Mouse (Mus musculus) forebrain, embryonic 12.5 days (tissue): ENCODE measurements around the gene Med13l. TPM values are rescaled to one million over a fixed set of nuclear protein-coding genes. Genes with fewer than 3 reads are reported as not detected.
A peak's percentile ranks its signal among the peaks of the same experiment; 100 is the strongest.

Source experiments
- ATAC-seq: fragments of 200-750 bp; cut with Nextera tagmentation; 2 replicates; pipeline ENCODE4 v1.8.0; 2017; ENCODE audit warnings: moderate TSS enrichment; ENCODE audit not compliant: low FRiP score
- H3K27ac ChIP-seq: fragments of 300-500 bp; sonication (generic); 2 replicates; pipeline ENCODE4 v1.5.1; 2016; ENCODE audit warnings: mild to moderate bottlenecking
- H3K27me3 ChIP-seq: fragments of 300-500 bp; sonication (generic); 2 replicates; pipeline ENCODE4 v1.6.1; 2016; ENCODE audit warnings: mild to moderate bottlenecking
- H3K36me3 ChIP-seq: fragments of 300-500 bp; sonication (generic); replicated peaks from 2 replicates; pipeline ENCODE4 v1.6.1; 2016; ENCODE audit warnings: mild to moderate bottlenecking
- H3K4me1 ChIP-seq: fragments of 300-500 bp; sonication (generic); 2 replicates; pipeline ENCODE4 v1.6.1; 2016
- H3K4me2 ChIP-seq: fragments of 300-500 bp; sonication (generic); 2 replicates; pipeline ENCODE4 v1.6.1; 2016; ENCODE audit warnings: mild to moderate bottlenecking, moderate library complexity
- H3K4me3 ChIP-seq: fragments of 300-500 bp; sonication (generic); replicated peaks from 2 replicates; pipeline ENCODE4 v1.5.1; 2016; ENCODE audit warnings: mild to moderate bottlenecking
- H3K9ac ChIP-seq: fragments of 300-500 bp; sonication (generic); 2 replicates; pipeline ENCODE4 v1.6.1; 2016; ENCODE audit warnings: mild to moderate bottlenecking
- H3K9me3 ChIP-seq: fragments of 300-500 bp; sonication (generic); 2 replicates; pipeline ENCODE4 v1.6.1; 2016
- WGBS: fragments of 180-500 bp; shearing (Covaris S2); methylation state at CpG from one replicate; pipeline ENCODE4 v1.1.7; 2016; 5-methylcytosine and 5-hydroxymethylcytosine counted together
- polyA plus RNA-seq: library from polyadenylated mRNA; unstranded; fragments of >200 nt; fragmentation: Nextera tagmentation; extraction: Ambion mirVana; gene quantifications from 2 replicates; pipeline ENCODE4 v1.2.1, GENCODE M21; 2016

The Med13l gene
- polyA plus RNA-seq, 1 experiment from 2014 or later, result 17.7 TPM

DNA sequence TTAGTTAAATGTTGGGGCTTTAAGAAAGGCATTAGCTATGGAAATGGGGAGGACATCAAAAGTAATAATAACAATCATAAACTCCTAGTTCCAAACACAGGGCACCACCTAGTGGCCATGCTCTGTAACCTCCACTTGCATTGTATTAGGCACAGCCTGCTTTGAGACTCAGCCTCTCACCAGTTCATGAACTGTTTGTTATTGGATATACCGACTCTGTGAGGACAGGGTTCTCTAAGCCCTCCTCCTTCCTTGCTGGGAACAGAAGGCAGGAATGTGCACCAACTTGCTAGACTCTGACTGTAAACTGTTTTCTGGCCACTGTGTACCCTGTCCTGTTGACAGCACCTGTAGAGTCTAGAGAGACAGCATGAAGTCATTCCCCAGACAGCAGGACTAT is 177.1 kb downstream of the Med13l start:
- no peaks in the 10 kb centered on the region for H3K4me1 ChIP-seq
- H3K9ac ChIP-seq, result no peak overlapping the region
- ATAC-seq, result no peak
- H3K9me3 ChIP-seq, result peaks cover 8% of the 10 kb centered on the region
- H3K4me3 ChIP-seq, result no peak overlapping the region
- H3K36me3 ChIP-seq, result peaks cover 78% of the 10 kb centered on the region
- WGBS, result 52% methylated on average over 1 of the region's 1 CpGs
- no peak overlapping the region for H3K4me2 ChIP-seq
- no peak overlapping the region for H3K27ac ChIP-seq
- no peaks in the 10 kb centered on the region for H3K27me3 ChIP-seq

DNA sequence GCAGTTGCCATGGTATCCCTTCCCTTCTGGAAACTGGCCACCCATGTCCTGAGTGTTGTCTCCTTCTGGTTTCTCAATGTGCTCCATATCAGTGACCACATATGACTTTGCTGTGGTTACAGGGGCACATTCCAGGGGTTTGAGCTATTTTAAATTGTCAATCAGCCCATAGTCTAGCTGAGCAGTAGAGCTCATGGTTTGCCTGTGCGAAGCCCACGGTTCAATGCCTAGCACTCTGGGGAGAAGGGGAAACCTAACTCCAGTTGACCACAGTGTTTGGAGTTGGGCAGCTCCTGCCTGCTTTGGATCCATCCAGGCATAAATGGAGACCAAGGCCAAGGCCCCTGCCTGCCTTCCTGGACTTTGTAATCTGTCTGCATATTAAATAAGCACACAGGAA is 182.6 kb downstream of the Med13l start:
- ATAC-seq, result no peak
- peaks cover 92% of the 10 kb centered on the region for H3K36me3 ChIP-seq
- H3K4me2 ChIP-seq, result no peak overlapping the region
- no peaks in the 10 kb centered on the region for H3K4me1 ChIP-seq
- H3K27me3 ChIP-seq, result no peaks in the 10 kb centered on the region
- H3K9ac ChIP-seq, result no peak overlapping the region
- no peak overlapping the region for H3K4me3 ChIP-seq
- peaks cover 8% of the 10 kb centered on the region for H3K9me3 ChIP-seq
- no peak overlapping the region for H3K27ac ChIP-seq
- 92% methylated on average over 2 of the region's 2 CpGs for WGBS

DNA sequence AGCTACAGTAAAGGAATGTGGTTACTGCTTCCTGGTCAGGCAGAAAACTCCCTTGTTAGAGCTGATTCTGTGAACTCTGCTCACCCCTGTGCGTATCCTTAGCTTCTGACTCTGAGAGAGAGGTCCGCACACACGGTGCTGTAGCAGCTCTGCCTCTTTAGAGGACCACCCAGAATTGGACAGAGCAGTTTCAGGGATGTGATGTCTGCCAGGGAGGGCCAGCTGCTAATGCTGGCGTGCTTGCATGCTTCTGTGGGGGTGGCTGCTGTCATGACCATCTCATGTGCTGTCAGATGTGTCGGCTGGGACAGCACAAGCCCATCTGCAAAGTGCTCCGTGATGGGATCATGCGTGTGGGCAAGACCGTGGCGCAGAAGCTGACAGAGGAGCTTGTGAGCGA is 186.5 kb downstream of the Med13l start:
- Histone ChIP-seq H3K9ac (no peak overlapping the region), H3K4me2 (no peak overlapping the region), H3K36me3 (peaks cover 90% of the 10 kb centered on the region), H3K4me1 (no peaks in the 10 kb centered on the region), H3K27me3 (no peaks in the 10 kb centered on the region), H3K27ac (no peak overlapping the region), H3K4me3 (no peak overlapping the region), H3K9me3 (no peaks in the 10 kb centered on the region)
- no peak for ATAC-seq
- WGBS, result 94% methylated on average over 10 of the region's 10 CpGs

DNA sequence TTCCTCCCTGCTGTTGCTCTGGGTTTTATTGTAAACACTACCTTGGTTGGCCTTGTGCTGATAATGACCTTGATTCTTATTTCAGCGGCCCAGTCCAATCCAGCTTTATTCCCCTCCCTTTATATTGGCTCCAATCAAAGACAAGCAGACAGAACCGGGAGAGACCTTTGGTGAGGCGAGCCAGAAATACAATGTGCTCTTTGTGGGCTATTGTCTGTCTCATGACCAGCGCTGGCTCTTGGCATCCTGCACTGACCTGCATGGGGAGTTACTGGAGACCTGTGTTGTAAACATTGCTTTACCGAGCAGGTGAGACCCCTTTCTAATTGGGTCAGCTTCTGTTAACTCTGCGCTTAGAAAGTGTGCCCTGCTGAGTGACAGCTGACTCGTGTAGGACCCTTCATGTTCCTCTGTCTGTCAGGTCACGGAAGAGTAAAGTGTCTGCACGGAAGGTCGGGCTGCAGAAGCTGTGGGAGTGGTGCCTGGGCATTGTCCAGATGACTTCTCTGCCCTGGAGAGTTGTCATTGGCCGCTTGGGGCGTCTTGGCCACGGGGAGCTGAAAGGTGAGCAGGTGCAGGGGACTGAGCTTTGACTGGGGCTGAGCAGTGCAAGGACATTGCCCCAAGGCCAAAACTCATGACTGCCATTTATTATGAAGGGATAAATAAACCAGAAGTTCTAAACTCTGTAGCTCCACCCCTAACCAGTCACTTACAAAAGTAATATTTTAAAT is 191.1 kb downstream of the Med13l start:
- peaks cover 95% of the 10 kb centered on the region for H3K36me3 ChIP-seq
- no peak overlapping the region for H3K4me3 ChIP-seq
- 61% methylated on average over 13 of the region's 13 CpGs for WGBS
- H3K4me1 ChIP-seq, result peaks cover 9% of the 10 kb centered on the region; the same call in 1 of the 2 replicates
- H3K9ac ChIP-seq, result no peak overlapping the region
- no peaks in the 10 kb centered on the region for H3K9me3 ChIP-seq
- ATAC-seq, result no peak
- no peaks in the 10 kb centered on the region for H3K27me3 ChIP-seq
- H3K27ac ChIP-seq, result no peak overlapping the region
- H3K4me2 ChIP-seq, result no peak overlapping the region

DNA sequence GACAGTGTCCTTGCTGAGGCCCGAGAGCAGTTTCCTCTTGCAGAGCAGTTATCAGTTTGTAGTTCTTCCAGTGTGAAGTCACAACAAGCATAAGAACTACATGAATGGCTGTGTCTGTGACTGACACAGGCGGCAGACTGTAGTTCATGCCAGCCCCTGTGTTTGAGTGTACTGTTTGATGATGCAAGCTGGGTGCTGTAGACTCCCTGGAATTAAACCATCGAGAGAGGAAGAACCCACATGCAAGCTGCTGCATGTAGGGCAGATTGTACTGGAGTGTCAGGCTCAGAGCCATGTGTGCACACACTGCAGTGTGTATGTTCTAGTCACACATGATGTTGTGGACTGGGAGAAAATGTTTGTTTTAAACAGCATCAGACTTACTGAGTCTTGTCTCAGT is 192.4 kb downstream of the Med13l start:
- Histone ChIP-seq H3K4me2 (no peak overlapping the region), H3K9ac (no peak overlapping the region), H3K9me3 (no peaks in the 10 kb centered on the region), H3K4me1 (peaks cover 9% of the 10 kb centered on the region; the same call in 1 of the 2 replicates), H3K27ac (peak overlapping the region; percentile 20; the same call in 1 of the 2 replicates), H3K4me3 (no peak overlapping the region), H3K36me3 (peaks cover 97% of the 10 kb centered on the region), H3K27me3 (no peaks in the 10 kb centered on the region)
- WGBS, result 91% methylated on average over 3 of the region's 3 CpGs
- ATAC-seq, result no peak

DNA sequence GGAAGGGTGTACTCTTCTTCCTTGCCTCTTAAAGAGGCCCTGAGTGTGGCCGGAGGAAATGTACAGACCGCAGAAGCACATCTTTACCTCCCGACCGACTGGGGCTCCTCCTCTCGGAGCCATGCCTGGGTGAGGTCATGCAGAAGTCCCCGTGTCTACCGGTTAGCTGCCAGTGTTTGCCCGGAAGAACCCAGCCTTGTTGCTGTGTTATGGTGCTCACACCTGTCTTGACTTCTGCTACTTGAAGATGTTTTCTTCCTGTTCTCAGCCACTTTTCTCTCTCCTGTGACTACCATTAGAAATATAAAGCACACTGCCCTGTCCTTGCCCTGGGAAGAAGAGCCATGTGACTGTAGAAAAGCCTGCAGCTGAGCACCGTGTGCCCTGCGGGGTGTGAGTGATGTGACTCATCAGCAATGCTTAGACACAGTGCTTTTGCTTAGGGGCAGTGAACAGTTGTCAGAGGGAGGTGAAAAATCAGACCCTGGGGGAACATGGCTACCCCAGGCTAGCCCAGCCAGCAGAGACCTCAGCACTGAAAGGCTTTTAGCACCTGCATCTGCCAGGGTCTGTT is 193.1 kb downstream of the Med13l start:
- Histone ChIP-seq H3K4me3 (no peak overlapping the region), H3K4me2 (no peak overlapping the region), H3K27ac (peak overlapping the region; percentile 20; the same call in 1 of the 2 replicates), H3K4me1 (peaks cover 9% of the 10 kb centered on the region; the same call in 1 of the 2 replicates), H3K27me3 (no peaks in the 10 kb centered on the region), H3K9ac (no peak overlapping the region; the same call in 1 of the 2 replicates), H3K9me3 (no peaks in the 10 kb centered on the region), H3K36me3 (peaks cover 95% of the 10 kb centered on the region)
- 0 out of 2 replicates have a peak, but pooled peaks have one; percentile 55 for ATAC-seq
- 86% methylated on average over 10 of the region's 10 CpGs for WGBS

DNA sequence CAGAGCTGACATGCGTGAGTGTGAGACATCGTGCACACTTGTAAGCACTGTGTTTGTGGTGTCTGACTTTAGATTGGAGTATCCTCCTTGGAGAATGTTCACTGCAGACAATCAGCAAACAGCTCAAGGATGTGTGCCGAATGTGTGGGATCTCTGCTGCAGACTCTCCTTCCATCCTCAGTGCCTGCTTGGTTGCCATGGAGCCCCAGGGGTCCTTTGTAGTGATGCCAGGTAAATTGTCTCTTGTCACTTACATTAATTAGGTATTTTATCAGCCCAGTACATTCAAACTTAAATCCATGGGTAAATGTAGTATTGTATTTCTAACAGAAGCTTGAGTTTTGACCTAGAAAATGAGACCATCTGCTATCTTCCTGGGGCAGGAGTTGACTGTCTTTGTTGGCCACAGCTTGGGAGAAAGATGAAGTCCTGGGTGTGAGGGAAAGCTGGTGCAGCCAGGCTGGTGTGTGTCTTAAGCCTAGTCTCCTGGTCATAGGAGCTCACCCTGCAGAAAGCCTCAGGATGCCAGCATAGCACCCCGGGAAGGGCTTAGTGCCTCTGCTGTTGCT is 193.8 kb downstream of the Med13l start:
- Histone ChIP-seq H3K27ac (peak overlapping the region; percentile 65), H3K9ac (no peak overlapping the region), H3K36me3 (peaks cover 95% of the 10 kb centered on the region), H3K9me3 (no peaks in the 10 kb centered on the region), H3K4me1 (peaks cover 9% of the 10 kb centered on the region; the same call in 1 of the 2 replicates), H3K4me3 (no peak overlapping the region), H3K4me2 (no peak overlapping the region), H3K27me3 (no peaks in the 10 kb centered on the region)
- no peak for ATAC-seq
- 71% methylated on average over 4 of the region's 4 CpGs for WGBS

DNA sequence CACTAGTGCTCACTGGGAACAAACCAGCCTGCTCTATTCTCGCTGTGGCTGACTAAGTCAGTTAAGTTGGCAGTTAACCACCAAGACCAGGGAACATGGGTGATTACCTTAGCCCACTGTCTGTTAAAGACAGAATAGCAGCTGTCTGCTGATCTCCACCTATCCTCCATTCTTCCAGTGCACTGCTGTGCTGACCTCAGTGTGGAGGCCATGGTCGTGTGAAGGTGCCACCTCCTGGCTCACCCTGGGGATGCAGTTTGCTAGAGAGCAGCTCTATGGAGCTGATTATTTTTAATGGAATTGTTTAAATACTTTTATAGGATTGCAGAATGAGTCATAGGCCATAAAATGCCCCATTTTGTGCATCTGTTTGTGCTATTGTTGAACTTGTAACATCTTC is 195.6 kb downstream of the Med13l start:
- Histone ChIP-seq H3K27ac (no peak overlapping the region), H3K4me2 (no peak overlapping the region), H3K4me1 (peaks cover 9% of the 10 kb centered on the region; the same call in 1 of the 2 replicates), H3K36me3 (peaks cover 95% of the 10 kb centered on the region), H3K4me3 (no peak overlapping the region), H3K9ac (no peak overlapping the region), H3K27me3 (no peaks in the 10 kb centered on the region), H3K9me3 (no peaks in the 10 kb centered on the region)
- WGBS, result 72% methylated on average over 2 of the region's 2 CpGs
- ATAC-seq, result no peak

DNA sequence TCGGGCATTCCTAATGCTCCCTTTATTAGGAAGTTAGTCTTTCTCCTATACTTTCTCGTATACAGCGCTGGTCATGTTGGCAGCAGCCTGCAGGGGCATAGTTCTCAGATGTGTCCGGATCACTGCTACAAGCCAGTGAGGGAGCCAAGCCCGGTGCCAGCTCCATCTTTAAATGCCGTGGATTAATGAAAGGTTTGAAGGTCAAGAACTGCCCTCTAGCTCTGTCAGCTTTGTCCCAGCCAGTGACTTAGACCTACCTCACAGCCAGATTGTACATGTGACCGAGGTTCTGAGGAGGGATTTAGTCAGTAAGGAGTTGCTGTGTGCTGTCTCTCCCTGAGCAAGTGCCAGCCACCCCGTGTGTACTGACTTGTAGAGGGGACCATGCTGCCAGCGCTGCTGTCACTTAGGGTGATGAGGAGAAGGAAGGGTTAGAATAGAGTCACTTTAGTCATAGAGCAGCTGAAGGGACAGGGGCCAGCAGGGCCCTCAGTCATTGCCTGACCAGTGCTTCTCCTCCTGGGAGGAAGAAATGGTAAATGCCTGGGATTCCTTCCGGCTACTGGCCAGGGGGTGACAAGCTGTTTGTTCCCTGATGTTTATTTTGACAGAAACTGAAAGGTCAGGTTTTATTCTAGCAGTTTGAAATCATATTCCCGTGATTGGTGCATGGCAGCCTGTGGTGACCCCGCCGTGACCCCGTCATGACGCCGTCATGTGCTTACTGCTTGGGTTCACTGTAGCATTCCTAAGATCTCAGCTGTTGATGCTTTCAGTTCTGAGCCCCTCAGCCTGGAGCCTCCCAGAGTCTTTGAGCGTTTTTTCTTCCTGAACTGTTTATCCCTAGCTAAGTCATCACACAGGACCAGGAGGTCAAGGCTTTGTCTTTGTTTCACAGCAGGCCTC is 197.2 kb downstream of the Med13l start:
- Histone ChIP-seq H3K4me2 (no peak overlapping the region), H3K9me3 (no peaks in the 10 kb centered on the region), H3K9ac (no peak overlapping the region), H3K4me3 (no peak overlapping the region), H3K27ac (no peak overlapping the region), H3K4me1 (peaks cover 9% of the 10 kb centered on the region; the same call in 1 of the 2 replicates), H3K27me3 (no peaks in the 10 kb centered on the region), H3K36me3 (peaks cover 97% of the 10 kb centered on the region)
- 69% methylated on average over 17 of the region's 17 CpGs for WGBS
- ATAC-seq, result no peak

DNA sequence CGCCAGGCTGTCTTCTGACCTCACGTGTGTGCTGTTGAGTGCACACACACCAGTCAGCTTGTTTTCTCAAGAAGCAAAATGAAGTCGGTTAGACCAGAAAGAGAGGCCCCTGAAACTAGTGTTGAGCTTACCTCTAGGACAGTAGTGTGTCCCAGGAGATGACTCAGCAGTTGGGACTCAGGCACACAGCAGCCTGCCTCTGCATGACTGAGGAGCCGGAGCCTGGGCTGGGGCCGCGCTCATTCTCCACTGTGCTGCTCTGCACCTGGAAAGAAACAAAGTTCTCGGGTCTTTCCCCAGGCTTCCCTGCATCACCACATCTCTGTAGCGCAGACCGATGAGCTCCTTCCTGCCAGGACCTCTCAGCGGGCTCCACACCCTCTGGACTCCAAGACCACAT is 200.5 kb downstream of the Med13l start:
- H3K27ac ChIP-seq, result no peak overlapping the region
- WGBS, result 90% methylated on average over 10 of the region's 10 CpGs
- ATAC-seq, result no peak

DNA sequence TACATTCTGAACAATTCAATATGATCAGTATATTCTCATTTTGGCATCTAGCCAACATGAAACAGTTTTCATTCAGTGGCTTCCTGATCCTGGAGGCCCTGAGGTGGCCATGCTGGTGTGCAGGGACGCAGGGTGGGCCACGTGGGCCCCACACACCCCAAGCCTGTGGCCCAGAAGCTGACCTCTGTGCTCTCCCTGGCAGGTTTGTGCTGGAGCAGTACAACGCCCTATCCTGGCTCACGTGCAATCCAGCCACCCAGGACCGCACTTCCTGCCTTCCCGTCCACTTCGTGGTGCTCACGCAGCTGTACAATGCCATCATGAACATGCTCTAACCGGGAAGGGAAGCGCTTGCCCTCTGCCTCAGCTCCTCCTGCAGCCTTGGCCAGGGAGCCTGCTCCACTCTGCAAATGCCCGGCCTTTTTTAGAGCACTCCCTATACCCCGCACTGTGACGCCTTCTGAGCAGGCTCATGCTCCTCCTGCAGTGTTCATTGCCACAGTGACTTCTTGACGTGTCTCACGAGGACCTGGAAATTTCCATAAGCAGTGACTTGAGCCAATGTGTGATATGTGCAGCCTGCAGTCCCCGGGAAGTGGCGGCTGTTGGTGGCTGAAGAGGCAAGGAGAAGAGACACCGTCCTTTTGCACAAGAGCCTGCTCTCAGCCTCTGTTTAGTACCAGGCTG is 202.2 kb downstream of the Med13l start:
- no peak overlapping the region for H3K9ac ChIP-seq
- ATAC-seq, result no peak
- H3K4me3 ChIP-seq, result no peak overlapping the region
- peaks cover 61% of the 10 kb centered on the region for H3K36me3 ChIP-seq
- H3K9me3 ChIP-seq, result no peaks in the 10 kb centered on the region
- H3K27ac ChIP-seq, result no peak overlapping the region; the same call in 1 of the 2 replicates
- WGBS, result 93% methylated on average over 18 of the region's 18 CpGs
- no peaks in the 10 kb centered on the region for H3K4me1 ChIP-seq
- no peaks in the 10 kb centered on the region for H3K27me3 ChIP-seq
- no peak overlapping the region for H3K4me2 ChIP-seq

More for the DNA sequence above, 200.5 kb downstream of the Med13l start:
- Histone ChIP-seq H3K4me2 (no peak overlapping the region), H3K9me3 (no peaks in the 10 kb centered on the region), H3K4me3 (no peak overlapping the region), H3K27me3 (no peaks in the 10 kb centered on the region), H3K36me3 (peaks cover 78% of the 10 kb centered on the region), H3K4me1 (no peaks in the 10 kb centered on the region), H3K9ac (no peak overlapping the region)
